In genomic region chr4:134403721-134404120, GRCm38 (mm10) we compare ENCODE assay signal across 14 mouse cellular contexts. TPM values are rescaled to one million over a fixed set of nuclear protein-coding genes. Genes with fewer than 3 reads are reported as not detected.
DNase-seq lines count a peak whose midpoint lies in the region; ATAC-seq and TF ChIP-seq lines count a peak whose summit lies in the region.
"Had no signal": no experiment of that assay in that cellular context is flagged by ENCODE, and none has a peak within 500 bp of the region (broad histone marks: within the 10 kb centered on the region; RNA-seq: fewer than 3 reads in every experiment).

No protein-coding gene starts in this region.

- TF ChIP-seq CTCF in hindbrain, postnatal 0 days (IDR thresholded peaks at IDR 0.05; ENCODE audit: low read depth) = peak; percentile 40; the same call in 1 of the 2 replicates
- TF ChIP-seq CTCF in kidney, adult 2 months (conservative IDR thresholded peaks at IDR 0.05; ENCODE audit: insufficient read depth, insufficient read length, low read depth, low read length) = no peak

- H3K27me3 ChIP-seq in forebrain, embryonic 14.5 days (replicated peaks; ENCODE audit: control insufficient read depth, insufficient read depth, low read length) = no peaks in the 10 kb centered on the region
- H3K27me3 ChIP-seq in forebrain, embryonic 13.5 days = no peaks in the 10 kb centered on the region
- no peaks in the 10 kb centered on the region for H3K27me3 ChIP-seq in hindbrain, postnatal 0 days (ENCODE audit: insufficient read depth, low read length)
- H3K27me3 ChIP-seq in hindbrain, embryonic 14.5 days (ENCODE audit: control insufficient read depth, insufficient read depth, low read length) = no peaks in the 10 kb centered on the region
- H3K27me3 ChIP-seq in midbrain, embryonic 14.5 days (ENCODE audit: control insufficient read depth, insufficient read depth, low read length) = no peaks in the 10 kb centered on the region
- no peaks in the 10 kb centered on the region for H3K27me3 ChIP-seq in midbrain, embryonic 15.5 days (replicated peaks)
- H3K27me3 ChIP-seq in kidney, adult 2 months (replicated peaks; ENCODE audit: control insufficient read depth, insufficient read depth, low read length) = no peaks in the 10 kb centered on the region
- H3K27me3 ChIP-seq: hindbrain, embryonic 15.5 days had no signal

- H3K4me1 ChIP-seq in forebrain, embryonic 14.5 days (ENCODE audit: control insufficient read depth, insufficient read depth, low read length) = peaks cover 19% of the 10 kb centered on the region
- peaks cover 33% of the 10 kb centered on the region for H3K4me1 ChIP-seq in forebrain, embryonic 13.5 days
- H3K4me1 ChIP-seq in hindbrain, postnatal 0 days (ENCODE audit: insufficient read depth, low read length) = peaks cover 12% of the 10 kb centered on the region
- H3K4me1 ChIP-seq in hindbrain, embryonic 14.5 days (replicated peaks; ENCODE audit: control insufficient read depth, insufficient read depth, low read length) = peaks cover 26% of the 10 kb centered on the region; the same call in 1 of the 2 replicates
- H3K4me1 ChIP-seq in midbrain, embryonic 14.5 days (ENCODE audit: control insufficient read depth, insufficient read depth, low read length) = peaks cover 27% of the 10 kb centered on the region
- peaks cover 39% of the 10 kb centered on the region for H3K4me1 ChIP-seq in midbrain, embryonic 15.5 days
- H3K4me1 ChIP-seq in kidney, adult 2 months (ENCODE audit: control insufficient read depth, insufficient read depth, low read length) = peaks cover 7% of the 10 kb centered on the region; the same call in 1 of the 2 replicates

- no peak overlapping the region for H3K4me2 ChIP-seq in forebrain, embryonic 14.5 days (ENCODE audit: low read length)
- no peak overlapping the region for H3K4me2 ChIP-seq in forebrain, embryonic 13.5 days
- H3K4me2 ChIP-seq in hindbrain, postnatal 0 days (ENCODE audit: low read depth, low read length) = no peak overlapping the region
- no peak overlapping the region for H3K4me2 ChIP-seq in hindbrain, embryonic 14.5 days (replicated peaks)
- no peak overlapping the region for H3K4me2 ChIP-seq in midbrain, embryonic 14.5 days (ENCODE audit: low read length)
- no peak overlapping the region for H3K4me2 ChIP-seq in midbrain, embryonic 15.5 days
- H3K4me2 ChIP-seq: hindbrain, embryonic 15.5 days; lung, embryonic 14.5 days had no signal

- H3K27ac ChIP-seq in forebrain, embryonic 14.5 days (ENCODE audit: low read depth, low read length) = no peak overlapping the region
- H3K27ac ChIP-seq in forebrain, embryonic 13.5 days = no peak overlapping the region
- no peak overlapping the region for H3K27ac ChIP-seq in hindbrain, postnatal 0 days
- H3K27ac ChIP-seq in hindbrain, embryonic 14.5 days = no peak overlapping the region
- no peak overlapping the region for H3K27ac ChIP-seq in midbrain, embryonic 14.5 days (replicated peaks; ENCODE audit: low read depth, low read length)
- H3K27ac ChIP-seq in midbrain, embryonic 15.5 days = no peak overlapping the region
- no peak overlapping the region for H3K27ac ChIP-seq in kidney, adult 2 months (ENCODE audit: insufficient read depth, low read depth, low read length)
- H3K27ac ChIP-seq: forebrain, embryonic 10.5 days; hindbrain, embryonic 15.5 days; midbrain, embryonic 10.5 days had no signal

- H3K9me3 ChIP-seq in forebrain, embryonic 14.5 days (replicated peaks; ENCODE audit: control insufficient read depth, low read length) = no peaks in the 10 kb centered on the region
- no peaks in the 10 kb centered on the region for H3K9me3 ChIP-seq in forebrain, embryonic 13.5 days (replicated peaks)
- H3K9me3 ChIP-seq in hindbrain, postnatal 0 days (ENCODE audit: low read length) = no peaks in the 10 kb centered on the region
- H3K9me3 ChIP-seq in hindbrain, embryonic 14.5 days (ENCODE audit: control insufficient read depth, low read length) = no peaks in the 10 kb centered on the region
- no peaks in the 10 kb centered on the region for H3K9me3 ChIP-seq in midbrain, embryonic 14.5 days (ENCODE audit: control insufficient read depth, low read length)
- no peaks in the 10 kb centered on the region for H3K9me3 ChIP-seq in midbrain, embryonic 15.5 days
- H3K9me3 ChIP-seq: forebrain, embryonic 10.5 days; hindbrain, embryonic 15.5 days; midbrain, embryonic 10.5 days had no signal

- TF ChIP-seq POLR2A in kidney, adult 2 months (IDR thresholded peaks at IDR 0.05; ENCODE audit: low read depth, low read length) = no peak

- H3K4me3 ChIP-seq in forebrain, embryonic 14.5 days (ENCODE audit: low read depth, low read length) = no peak overlapping the region
- no peak overlapping the region for H3K4me3 ChIP-seq in forebrain, embryonic 13.5 days
- H3K4me3 ChIP-seq in hindbrain, postnatal 0 days (ENCODE audit: low read length) = no peak overlapping the region
- H3K4me3 ChIP-seq in hindbrain, embryonic 14.5 days (replicated peaks; ENCODE audit: low read length) = no peak overlapping the region
- H3K4me3 ChIP-seq in midbrain, embryonic 14.5 days (replicated peaks; ENCODE audit: low read depth, low read length) = no peak overlapping the region
- H3K4me3 ChIP-seq in midbrain, embryonic 15.5 days = no peak overlapping the region
- H3K4me3 ChIP-seq in kidney, adult 2 months (ENCODE audit: insufficient read depth, low read depth, low read length) = no peak overlapping the region
- H3K4me3 ChIP-seq: forebrain, embryonic 10.5 days; hindbrain, embryonic 15.5 days; midbrain, embryonic 10.5 days had no signal

- 45% methylated on average over 7 of the region's 7 CpGs for WGBS in forebrain, embryonic 14.5 days
- WGBS in forebrain, embryonic 13.5 days = 57% methylated on average over 7 of the region's 7 CpGs
- 26% methylated on average over 7 of the region's 7 CpGs for WGBS in hindbrain, postnatal 0 days
- WGBS in hindbrain, embryonic 14.5 days = 50% methylated on average over 7 of the region's 7 CpGs
- WGBS in midbrain, embryonic 14.5 days = 38% methylated on average over 7 of the region's 7 CpGs
- WGBS in midbrain, embryonic 15.5 days = 41% methylated on average over 7 of the region's 7 CpGs
- 70% methylated on average over 7 of the region's 7 CpGs for WGBS in kidney, adult 2 months

- no peaks in the 10 kb centered on the region for H3K36me3 ChIP-seq in forebrain, embryonic 14.5 days (ENCODE audit: control insufficient read depth, insufficient read depth, low read length)
- H3K36me3 ChIP-seq in forebrain, embryonic 13.5 days (ENCODE audit: poor library complexity, severe bottlenecking) = no peaks in the 10 kb centered on the region
- no peaks in the 10 kb centered on the region for H3K36me3 ChIP-seq in hindbrain, postnatal 0 days (ENCODE audit: insufficient read depth, low read length)
- no peaks in the 10 kb centered on the region for H3K36me3 ChIP-seq in hindbrain, embryonic 14.5 days (replicated peaks; ENCODE audit: control insufficient read depth, insufficient read depth)
- H3K36me3 ChIP-seq in midbrain, embryonic 14.5 days (ENCODE audit: control insufficient read depth, insufficient read depth, low read length) = no peaks in the 10 kb centered on the region
- no peaks in the 10 kb centered on the region for H3K36me3 ChIP-seq in midbrain, embryonic 15.5 days (replicated peaks)
- no peaks in the 10 kb centered on the region for H3K36me3 ChIP-seq in kidney, adult 2 months (ENCODE audit: control insufficient read depth, insufficient read depth, low read length)
- H3K36me3 ChIP-seq: forebrain, embryonic 10.5 days; hindbrain, embryonic 15.5 days; midbrain, embryonic 10.5 days had no signal

- DNase-seq in forebrain, embryonic 14.5 days (ENCODE audit: low spot score) = peak; percentile 32
- DNase-seq in hindbrain, postnatal 0 days (ENCODE audit: low spot score) = peak; percentile 49
- DNase-seq in hindbrain, embryonic 14.5 days (ENCODE audit: low spot score) = no peak
- peak; percentile 26 for DNase-seq in midbrain, embryonic 14.5 days
- no peak for DNase-seq in kidney, adult 2 months
- DNase-seq: cerebellum, adult 11-12 months; kidney, adult 9 months; lung, embryonic 14.5 days had no signal

- H3K9ac ChIP-seq in forebrain, embryonic 14.5 days (ENCODE audit: low read length) = no peak overlapping the region
- H3K9ac ChIP-seq in forebrain, embryonic 13.5 days = no peak overlapping the region
- H3K9ac ChIP-seq in hindbrain, postnatal 0 days (replicated peaks; ENCODE audit: low read length) = no peak overlapping the region
- H3K9ac ChIP-seq in hindbrain, embryonic 14.5 days = no peak overlapping the region
- no peak overlapping the region; the same call in 1 of the 2 replicates for H3K9ac ChIP-seq in midbrain, embryonic 14.5 days (replicated peaks; ENCODE audit: low read length)
- H3K9ac ChIP-seq in midbrain, embryonic 15.5 days = no peak overlapping the region
- H3K9ac ChIP-seq: hindbrain, embryonic 15.5 days; lung, embryonic 14.5 days had no signal

- ATAC-seq in forebrain, embryonic 14.5 days = no peak
- ATAC-seq in forebrain, embryonic 13.5 days = no peak
- no peak for ATAC-seq in hindbrain, postnatal 0 days
- no peak for ATAC-seq in hindbrain, embryonic 14.5 days (ENCODE audit: low FRiP score)
- ATAC-seq in midbrain, embryonic 14.5 days (ENCODE audit: low FRiP score, low TSS enrichment) = no peak
- ATAC-seq in midbrain, embryonic 15.5 days (replicated peaks) = no peak
- peak; percentile 12 for ATAC-seq in granulocyte monocyte progenitor cell, adult 5-6 weeks (replicated peaks; ENCODE audit: poor library complexity, severe bottlenecking)

RNA-seq across cellular contexts. Expression of gene Pafah2, which starts 7.6 kb away (rescaled TPM):
- polyA plus RNA-seq in forebrain, embryonic 14.5 days (2014; fragmentation: Nextera tagmentation; extraction: Ambion mirVana) = 7.6 and 9.8 TPM in 2 replicates
- 6.3 and 6.5 TPM in 2 replicates for polyA plus RNA-seq in forebrain, embryonic 13.5 days (2015; fragmentation: Nextera tagmentation; extraction: Ambion mirVana)
- 12.1 and 17.9 TPM in 2 replicates for total RNA-seq in hindbrain, postnatal 0 days (2014; rRNA removed)
- polyA plus RNA-seq in hindbrain, postnatal 0 days (2015; fragmentation: Nextera tagmentation; extraction: Ambion mirVana) = 5.3 and 6.7 TPM in 2 replicates
- polyA plus RNA-seq in hindbrain, embryonic 14.5 days (2014; fragmentation: Nextera tagmentation; extraction: Ambion mirVana) = 6.8 and 6.9 TPM in 2 replicates
- 5.0 and 6.9 TPM in 2 replicates for polyA plus RNA-seq in midbrain, embryonic 14.5 days (2014; fragmentation: Nextera tagmentation; extraction: Ambion mirVana)
- 7.7 and 8.0 TPM in 2 replicates for polyA plus RNA-seq in midbrain, embryonic 15.5 days (2015; fragmentation: Nextera tagmentation; extraction: Ambion mirVana)
- total RNA-seq in granulocyte monocyte progenitor cell, adult 5-6 weeks (2014; fragmentation: Nextera tagmentation) = 10.5 and 22.1 TPM in 2 replicates
- 10.4 and 10.6 TPM in 2 replicates for total RNA-seq in granulocyte monocyte progenitor cell, adult 5-6 weeks (2017)
- 96.9 and 102 TPM in 2 replicates for polyA plus RNA-seq in kidney, adult 2 months (2012; rRNA removed)

RNA-seq across cellular contexts. Expression of gene Extl1, which starts 20.1 kb away (rescaled TPM):
- 0.14 and 0.25 TPM in 2 replicates for polyA plus RNA-seq in forebrain, embryonic 14.5 days (2014; fragmentation: Nextera tagmentation; extraction: Ambion mirVana)
- 0.12 and 0.37 TPM in 2 replicates for polyA plus RNA-seq in forebrain, embryonic 13.5 days (2015; fragmentation: Nextera tagmentation; extraction: Ambion mirVana)
- 0.54 and 1.8 TPM in 2 replicates for total RNA-seq in hindbrain, postnatal 0 days (2014; rRNA removed)
- 0.39 and 0.66 TPM in 2 replicates for polyA plus RNA-seq in hindbrain, postnatal 0 days (2015; fragmentation: Nextera tagmentation; extraction: Ambion mirVana)
- polyA plus RNA-seq in hindbrain, embryonic 14.5 days (2014; fragmentation: Nextera tagmentation; extraction: Ambion mirVana) = 0.30 and 0.58 TPM in 2 replicates
- polyA plus RNA-seq in midbrain, embryonic 14.5 days (2014; fragmentation: Nextera tagmentation; extraction: Ambion mirVana) = 0.28 and 0.53 TPM in 2 replicates
- 0.59 and 0.62 TPM in 2 replicates for polyA plus RNA-seq in midbrain, embryonic 15.5 days (2015; fragmentation: Nextera tagmentation; extraction: Ambion mirVana)
- total RNA-seq in granulocyte monocyte progenitor cell, adult 5-6 weeks (2014; fragmentation: Nextera tagmentation) = not detected in 2 replicates
- total RNA-seq in granulocyte monocyte progenitor cell, adult 5-6 weeks (2017) = not detected in 2 replicates
- 1.1 and 1.3 TPM in 2 replicates for polyA plus RNA-seq in kidney, adult 2 months (2012; rRNA removed)

Comparison
In these comparisons a context has a peak if more than half of its experiments do, and no peak if none do; other contexts are left out.
1. DNase-seq: peak in forebrain, embryonic 14.5 days (single experiment), hindbrain, postnatal 0 days (single experiment) and midbrain, embryonic 14.5 days (single experiment); none in hindbrain, embryonic 14.5 days (single experiment) and kidney, adult 2 months (single experiment).